Mouse (Mus musculus): ENCODE data around the gene Smad3.

DNA sequence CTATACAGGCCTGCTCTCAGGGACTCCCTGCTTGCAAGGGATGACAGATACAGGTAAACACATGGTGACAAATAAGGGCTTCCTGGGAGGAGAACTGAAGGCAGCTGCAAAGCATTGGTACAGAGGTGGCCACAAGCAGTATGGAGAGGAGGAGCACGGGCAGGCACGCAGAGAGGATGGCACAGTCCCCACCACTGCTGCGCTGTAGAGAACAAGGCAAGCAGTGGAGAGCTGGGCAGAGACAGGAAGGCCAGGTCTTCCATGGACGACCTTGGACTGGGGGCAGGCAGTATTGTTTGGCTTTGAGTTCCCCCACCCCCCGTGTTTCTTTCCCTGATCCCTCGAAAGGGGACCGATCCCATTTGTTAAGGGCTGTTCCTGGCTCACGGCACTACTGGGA lies 112.7 kb downstream of the Smad3 start:
- no peak for TF ChIP-seq CTCF (IDR thresholded peaks at IDR 0.05)
- no peak for TF ChIP-seq EP300 (IDR thresholded peaks at IDR 0.05)
